Mouse (Mus musculus) left cerebral cortex, postnatal 36 days (tissue): ENCODE measurements around the gene Spata25. TPM values are rescaled to one million over a fixed set of nuclear protein-coding genes. Genes with fewer than 3 reads are reported as not detected.
"Not testable (repeated sequence)": the region's sequence is repeated elsewhere in the genome, so short reads cannot be mapped to it uniquely, and the experiment has no call there.

Source experiments
- DNase-seq, 2 experiments: peaks; one replicate each; pipeline ENCODE4 v3.0.0; 2021 to 2022; ENCODE audit warnings: low spot score in 2 of 2, mixed read lengths in 1 of 2
- intact Hi-C: fragments of 180-260 bp; cut with DNase I; formaldehyde crosslinking; loops from one replicate; pipeline ENCODE4 v1.15.1; 2025
- total RNA-seq, 2 experiments: library from RNA; stranded (reverse); gene quantifications; 2 replicates each; pipeline ENCODE4 v1.2.3; 2021

The Spata25 gene
- total RNA-seq, 2 experiments from 2014 or later, result 1.7 TPM; not detected in 1

DNA sequence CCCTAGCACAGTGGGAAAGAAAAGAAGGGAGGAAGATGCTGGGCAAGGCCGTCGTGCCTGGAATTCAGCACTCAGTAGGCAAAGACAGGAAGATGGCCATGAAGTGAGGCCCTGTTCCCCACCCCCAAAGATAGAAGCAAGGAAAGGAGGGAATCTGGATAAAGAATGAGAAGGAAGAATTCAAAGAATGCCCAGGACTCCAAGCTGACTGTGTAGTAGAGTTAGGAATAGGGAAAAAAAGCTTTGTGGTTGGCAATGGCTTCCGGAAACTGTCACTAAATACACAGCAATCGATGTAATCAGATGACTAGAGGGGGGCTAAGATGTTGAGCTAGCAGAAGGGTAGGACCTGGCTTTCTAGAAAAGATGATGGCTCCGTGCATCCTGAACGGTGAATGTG is 11.1 kb downstream of the Spata25 start:
- intact Hi-C loops, result no loop called here
- no peak for DNase-seq

DNA sequence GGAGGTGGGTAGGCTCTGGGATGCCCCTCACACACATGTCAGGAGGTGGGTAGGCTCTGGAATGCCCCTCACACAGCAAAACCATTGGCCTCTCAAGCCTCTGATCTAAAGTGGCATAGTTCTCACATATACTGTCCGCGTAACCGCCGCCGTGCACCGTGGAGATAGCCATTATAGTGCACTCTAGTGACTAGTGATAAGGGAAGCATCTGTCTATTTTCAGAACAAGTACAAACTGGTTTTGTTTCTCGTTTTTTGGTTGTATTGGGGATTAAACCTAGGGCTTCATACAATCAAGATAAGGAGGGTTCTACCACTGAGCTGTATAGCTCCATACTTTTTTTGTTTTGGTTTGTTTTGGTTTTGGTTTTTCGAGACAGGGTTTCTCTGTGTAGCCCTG is 12.5 kb downstream of the Spata25 start:
- intact Hi-C loops, result no loop called here

DNA sequence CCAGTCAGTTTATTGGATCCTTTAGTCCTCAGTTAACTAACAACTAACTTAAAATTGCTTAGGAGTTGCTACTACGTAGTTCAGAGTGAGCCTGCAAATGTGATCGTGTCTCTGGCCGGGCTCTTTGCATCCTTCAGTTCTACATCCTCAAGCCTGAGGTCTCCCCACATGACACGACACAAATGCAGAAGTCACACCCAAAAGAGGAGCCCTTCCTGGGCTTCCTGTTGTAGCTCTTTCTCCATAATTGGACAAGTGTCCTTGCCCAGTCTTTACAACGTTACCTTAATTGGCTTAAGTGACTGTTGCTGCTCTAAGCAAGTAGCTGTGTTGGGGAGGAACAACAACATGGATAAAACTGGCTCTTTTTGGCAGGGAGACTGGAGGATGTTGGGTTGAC is 13.0 kb downstream of the Spata25 start:
- intact Hi-C loops, result no loop called here

More for the DNA sequence above, 12.5 kb downstream of the Spata25 start:
- no peak for DNase-seq

DNA sequence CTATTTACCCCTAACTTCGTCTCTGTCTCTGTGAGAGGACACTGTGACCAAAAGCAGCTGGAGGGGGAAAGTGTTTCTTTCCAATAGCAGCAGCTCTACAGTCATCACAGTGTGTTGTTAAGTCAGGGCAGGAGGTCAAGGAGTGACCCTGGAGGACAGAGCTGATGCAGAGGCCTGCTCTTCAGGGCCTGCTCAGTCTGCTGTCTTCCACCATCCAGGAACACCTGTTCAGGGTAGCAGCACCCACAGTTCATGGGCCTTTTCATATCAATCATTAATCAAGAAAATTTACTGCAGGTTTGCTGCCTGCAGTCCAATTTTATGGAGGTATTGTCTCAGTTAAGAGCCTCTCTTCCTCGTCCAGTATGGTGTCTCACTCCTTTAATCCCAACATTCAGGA is 14.8 kb downstream of the Spata25 start:
- intact Hi-C loops, result no loop called here
- no peak for DNase-seq

More for the DNA sequence above, 13.0 kb downstream of the Spata25 start:
- no peak for DNase-seq

DNA sequence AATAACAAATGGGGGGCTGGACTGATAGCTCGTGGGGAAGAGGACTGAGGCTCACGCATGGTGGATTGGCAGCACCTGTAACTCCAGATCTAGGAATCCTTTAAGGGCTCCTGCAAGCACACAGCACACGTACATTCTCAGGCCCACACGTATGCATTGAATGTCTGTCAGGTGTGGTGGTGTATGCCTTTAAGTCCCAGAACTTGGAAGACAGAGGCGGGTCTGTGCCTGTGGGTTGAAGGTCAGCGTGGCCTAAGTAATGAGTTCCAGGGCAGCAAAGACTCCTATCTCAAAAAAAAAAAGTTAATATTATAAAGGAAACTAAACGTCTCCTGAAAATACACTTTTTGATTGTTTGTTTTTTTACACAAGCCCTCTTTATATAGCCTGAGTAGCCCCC is 21.7 kb downstream of the Spata25 start:
- intact Hi-C loops, result no loop called here
- no peak for DNase-seq

DNA sequence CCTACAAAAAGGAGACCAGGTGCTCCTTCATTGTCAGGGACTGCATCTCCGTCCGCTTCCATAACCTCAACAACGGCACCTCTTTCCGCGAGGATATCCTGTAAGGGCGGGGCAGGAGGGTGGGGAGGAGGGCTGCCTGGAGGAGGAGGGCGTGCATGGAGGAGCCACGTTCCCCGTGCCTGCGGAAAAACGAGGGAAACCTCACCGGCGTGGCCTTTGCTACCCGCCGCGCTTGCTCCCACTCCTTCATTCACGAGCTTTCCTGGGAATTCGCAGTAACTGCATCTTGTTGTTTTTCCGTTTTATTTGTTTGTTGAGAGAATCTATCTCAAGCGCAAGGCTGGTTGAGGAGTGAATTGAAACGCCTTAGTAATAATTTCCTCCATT is 23.0 kb downstream of the Spata25 start:
- intact Hi-C loops, result loop anchor here (2.0 kb wide), 1 partner anchor 17 kb away; the partner anchor contains the start of gene Zswim1

DNA sequence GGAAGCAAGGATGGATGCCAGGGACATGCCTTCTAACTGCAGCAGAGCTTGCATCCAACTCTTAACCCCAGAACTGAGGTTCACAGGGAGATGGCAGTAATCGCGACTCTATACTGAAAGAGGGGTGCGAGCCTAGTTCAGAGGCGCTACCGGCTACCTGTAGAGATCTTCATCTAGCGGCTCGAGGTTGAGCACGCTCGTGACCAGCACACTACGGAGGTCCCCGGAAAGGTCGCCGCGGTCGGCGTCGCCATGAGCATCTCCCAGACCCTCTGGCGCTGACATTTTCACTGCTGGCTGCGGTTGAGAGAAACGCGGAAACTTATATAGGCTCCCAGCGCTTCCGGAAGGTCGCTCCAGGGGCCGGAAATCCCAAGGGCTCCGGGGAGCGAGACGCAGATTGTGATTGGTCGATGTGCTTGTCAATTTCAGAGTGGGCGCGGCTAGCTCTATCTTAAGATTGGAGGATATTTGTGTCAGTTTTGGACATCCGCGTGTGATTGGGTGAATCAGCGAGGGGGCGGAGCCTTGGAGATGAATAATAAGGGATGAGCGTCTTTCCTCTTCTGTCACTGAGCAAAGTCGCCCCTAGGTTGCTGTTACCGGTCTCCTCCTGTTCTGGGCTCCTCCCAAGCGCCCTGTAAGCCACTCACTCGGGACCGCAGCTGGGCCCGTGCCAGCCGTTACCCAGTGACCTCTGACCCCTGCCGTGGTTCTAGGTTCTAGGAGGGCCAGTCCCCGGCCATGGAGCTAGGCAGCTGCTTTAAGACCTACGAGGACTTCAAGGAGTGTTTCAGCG is 23.6 kb downstream of the Spata25 start, which contains the start of the genes Acot8 and Zswim3:
Gene Acot8, minus strand, starts transcription at position 350 of the 799 bp plus-strand sequence.
Gene Zswim3, plus strand, starts transcription at position 566 of the 799 bp plus-strand sequence.
- intact Hi-C loops, result loop anchor here (2.0 kb wide), 1 partner anchor 18 kb away; the partner anchor contains the start of gene Zswim1
- peak; percentile 96 to 99 for DNase-seq

More for the DNA sequence above, 23.0 kb downstream of the Spata25 start:
- no peak for DNase-seq

DNA sequence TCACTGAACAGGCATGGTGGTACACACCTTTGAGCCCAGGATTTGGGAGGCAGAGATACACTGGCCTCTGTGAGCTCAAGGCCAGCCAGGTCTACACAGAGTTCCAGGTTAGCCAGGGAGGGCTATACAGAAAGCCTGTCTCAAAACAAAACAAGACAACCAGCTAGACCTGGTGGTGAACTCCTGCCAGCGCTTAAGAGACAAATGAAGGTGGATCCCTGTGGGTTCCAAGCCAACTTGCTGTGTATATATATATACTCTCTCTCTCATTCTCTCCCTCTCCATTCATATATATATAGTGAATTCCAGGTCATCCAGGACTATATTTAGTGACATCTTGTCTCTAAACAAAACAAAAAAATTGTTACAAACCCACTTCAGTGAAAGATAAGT is 24.4 kb downstream of the Spata25 start:
- no peak for DNase-seq
- intact Hi-C loops, result loop anchor here (2.0 kb wide), 1 partner anchor 19 kb away; the partner anchor contains the start of gene Zswim1

DNA sequence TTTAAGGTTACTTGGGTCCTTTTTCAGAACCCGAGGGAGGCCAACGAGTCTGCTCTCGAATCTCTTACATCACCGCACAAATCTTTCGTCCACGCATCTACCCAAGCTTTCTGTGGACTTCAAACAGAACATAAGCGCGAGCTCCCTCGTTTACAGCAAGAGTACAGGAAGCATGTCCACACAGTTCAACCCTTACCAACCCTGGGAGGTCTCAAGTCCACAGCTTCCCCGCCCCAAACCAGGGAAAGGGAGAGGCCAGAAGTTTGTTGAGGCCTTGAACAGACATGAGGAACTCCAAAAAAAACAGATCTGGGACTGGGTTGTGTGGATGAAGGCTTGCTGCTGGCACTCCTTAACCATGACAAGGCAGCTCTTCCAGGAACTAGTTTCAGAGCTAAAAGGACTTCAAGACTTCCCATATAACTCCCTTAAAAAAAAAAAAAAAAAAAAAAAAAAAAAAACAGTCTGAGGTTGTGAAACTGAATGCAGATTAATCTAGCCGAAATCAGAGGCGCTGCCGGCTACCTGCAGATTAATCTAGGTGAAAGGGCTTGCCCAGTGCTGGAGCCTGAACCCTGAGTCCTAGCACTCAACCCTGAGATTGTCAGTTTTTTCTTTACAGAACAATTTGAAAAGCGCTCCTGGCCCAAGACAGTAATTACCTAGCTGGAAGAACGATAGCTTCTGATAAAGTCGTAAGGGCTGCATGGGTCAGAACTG is 25.0 kb downstream of the Spata25 start:
- DNase-seq, result no peak
- intact Hi-C loops, result no loop called here

DNA sequence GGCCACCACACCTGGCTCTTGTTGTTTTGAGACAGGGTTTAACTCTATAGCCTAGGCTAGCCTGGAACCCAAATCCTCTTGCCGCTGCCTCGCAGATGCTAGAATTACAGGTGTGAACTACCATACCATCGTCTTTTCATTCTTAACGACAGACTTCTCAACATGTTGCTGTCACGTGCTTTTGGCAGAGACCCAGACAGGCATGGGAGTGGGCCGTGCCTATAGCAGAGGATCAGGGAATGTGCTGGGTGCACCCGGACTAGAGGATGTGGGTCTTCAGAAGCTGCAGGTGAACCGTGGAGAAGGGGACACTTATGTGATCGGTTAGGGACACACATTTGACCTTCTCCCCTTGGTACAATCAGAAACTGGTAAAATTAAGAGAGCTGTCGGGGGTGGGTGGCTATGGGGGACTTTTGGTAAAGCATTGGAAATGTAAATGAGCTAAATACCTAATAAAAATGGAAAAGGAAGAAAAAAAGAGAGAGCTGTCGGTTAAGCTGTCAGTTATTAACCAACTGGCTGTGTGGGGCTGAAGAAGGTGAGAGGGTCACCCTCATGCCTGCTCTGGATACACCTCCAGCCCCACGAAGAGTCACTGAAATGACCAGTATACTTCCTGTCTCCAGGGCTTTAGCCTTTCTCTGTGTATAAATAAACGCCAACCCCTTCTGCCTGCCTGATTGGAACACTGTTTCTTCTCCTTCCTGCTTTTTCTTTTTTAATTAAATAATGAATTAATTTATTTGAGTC is 27.9 kb downstream of the Spata25 start:
- intact Hi-C loops, result no loop called here
- no peak for DNase-seq

DNA sequence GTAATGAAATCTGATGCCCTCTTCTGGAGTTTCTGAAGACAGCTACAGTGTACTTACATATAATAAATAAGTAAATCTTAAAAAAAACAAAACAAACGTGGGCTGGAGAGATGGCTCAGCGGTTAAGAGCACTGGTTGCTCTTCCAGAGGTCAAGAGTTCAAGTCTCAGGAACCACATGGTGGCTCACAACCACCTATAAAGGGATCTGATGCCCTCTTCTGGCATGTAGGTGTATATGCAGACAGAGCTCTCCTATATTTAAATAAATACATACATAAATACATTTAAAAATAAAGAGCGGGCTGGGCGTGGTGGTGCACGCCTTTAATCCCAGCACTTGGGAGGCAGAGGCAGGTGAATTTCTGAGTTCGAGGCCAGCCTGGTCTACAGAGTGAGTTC is 29.8 kb downstream of the Spata25 start:
- intact Hi-C loops, DNase-seq: not testable (repeated sequence)

DNA sequence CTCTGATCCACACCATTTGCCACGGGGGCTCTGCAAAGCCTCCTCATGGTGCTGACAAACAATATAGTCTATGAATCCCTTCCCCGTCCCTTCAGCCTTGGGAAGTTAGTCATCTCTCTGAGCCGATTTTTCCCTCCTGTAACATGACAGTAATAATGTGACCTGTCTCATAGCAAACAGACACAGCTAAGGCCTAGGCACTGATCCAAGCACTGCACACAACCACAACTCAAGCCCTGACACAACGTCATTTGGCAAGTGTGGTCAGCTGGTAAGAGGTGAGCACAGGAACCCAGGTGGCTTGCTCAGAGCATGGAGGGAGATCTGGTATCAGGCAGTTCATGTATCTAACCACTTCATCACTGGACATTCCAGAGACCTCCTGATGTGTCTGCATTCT is 32.5 kb downstream of the Spata25 start:
- no peak for DNase-seq
- intact Hi-C loops, result no loop called here

DNA sequence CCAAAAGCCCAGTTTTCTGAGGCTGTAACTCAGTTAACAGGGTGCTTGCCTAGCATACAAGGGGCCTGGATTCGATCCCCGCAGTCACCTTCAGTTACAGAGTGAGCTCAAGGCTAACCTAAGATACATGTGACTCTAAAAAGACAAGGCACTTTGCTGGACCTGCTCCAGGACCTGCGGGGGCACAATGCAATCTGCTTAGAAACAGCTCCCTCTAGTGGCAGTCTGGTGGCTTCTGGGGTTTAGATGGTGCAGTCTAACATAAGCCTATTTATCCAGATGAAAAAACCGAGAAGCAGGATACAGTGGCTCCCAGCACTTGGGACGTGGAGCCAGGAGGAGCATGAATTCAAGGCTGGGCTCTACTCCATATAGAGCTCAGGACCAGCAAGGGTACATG is 34.0 kb downstream of the Spata25 start:
- peak; percentile 76 to 82 for DNase-seq
- intact Hi-C loops, result no loop called here

DNA sequence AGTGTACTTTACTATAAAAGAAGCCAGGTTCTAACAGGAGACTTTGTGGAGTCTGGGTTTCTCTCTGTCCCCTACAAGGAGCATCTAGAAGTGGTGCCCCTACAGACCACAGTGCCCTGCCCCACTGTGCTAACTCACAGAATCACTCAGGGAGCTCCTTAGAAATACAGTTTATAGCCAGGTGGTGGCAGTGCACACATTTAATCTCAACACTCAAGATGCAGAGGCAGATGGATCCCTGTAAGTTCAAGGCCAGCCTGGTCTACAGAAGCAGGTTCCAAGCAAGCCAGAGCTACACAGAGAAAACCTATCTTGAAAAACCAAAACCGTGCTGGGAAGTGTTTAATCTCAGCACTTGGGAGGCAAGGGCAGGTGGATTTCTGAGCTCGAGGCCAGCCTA is 34.6 kb downstream of the Spata25 start:
- intact Hi-C loops, result no loop called here
- no peak for DNase-seq

DNA sequence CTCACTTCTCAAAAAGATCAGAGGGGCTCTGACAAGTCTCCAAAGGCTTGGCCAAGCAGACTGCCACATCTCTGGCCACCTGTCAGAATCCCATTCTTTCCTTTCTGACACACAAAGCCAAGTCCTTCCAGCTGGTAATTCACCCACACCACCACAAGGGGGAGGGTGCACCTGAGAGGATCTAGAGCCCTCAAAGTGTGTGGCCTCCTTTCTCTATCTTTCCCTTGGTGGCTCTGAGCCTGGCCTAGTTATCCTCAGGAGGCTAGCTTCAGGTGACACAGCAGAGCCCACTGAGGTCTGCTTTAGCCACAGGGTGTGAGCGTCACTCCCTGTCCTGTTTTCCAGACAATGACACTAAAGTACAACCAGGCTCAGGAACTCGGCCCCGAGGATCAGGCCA is 35.1 kb downstream of the Spata25 start:
- peak in 1 of 2 experiments; percentile 26 for DNase-seq
- intact Hi-C loops, result no loop called here

DNA sequence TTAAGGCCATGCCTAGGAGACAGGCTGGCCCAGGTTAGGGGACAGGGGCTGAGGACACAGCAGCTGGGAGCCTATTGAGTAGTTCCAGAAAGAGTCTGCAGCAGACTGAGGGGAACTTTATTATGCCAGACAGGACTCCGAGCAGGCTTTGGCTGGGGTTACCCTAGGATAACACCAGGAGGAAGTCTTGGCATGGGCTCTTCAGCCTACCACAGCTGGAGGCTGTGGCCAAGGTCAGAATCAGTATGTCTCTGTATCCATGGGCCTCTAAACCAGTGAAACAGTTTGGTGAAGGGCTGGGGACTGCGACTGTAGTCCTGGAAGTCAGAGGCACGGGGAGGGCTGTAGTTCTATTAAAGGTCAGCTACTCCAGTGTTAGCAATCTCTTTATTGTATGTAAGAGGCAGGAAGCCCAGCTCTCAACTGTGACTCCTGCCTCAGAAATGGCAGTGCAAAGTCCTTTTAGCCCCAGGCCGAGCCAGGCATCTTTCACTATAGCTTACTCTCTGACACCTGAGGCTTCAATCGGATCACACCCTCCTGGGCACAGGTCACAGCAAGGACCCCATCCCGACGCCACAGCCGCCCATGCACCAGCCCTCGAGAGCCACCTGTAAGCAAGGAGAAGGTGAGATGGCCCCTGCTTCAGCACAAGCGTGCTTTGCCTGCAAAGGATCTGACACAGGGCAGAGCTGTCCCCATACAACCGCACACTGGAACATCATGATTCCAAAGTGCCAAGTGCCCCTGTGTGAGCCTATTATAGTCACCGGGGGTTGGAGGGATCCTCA is 35.7 kb downstream of the Spata25 start:
- DNase-seq, result no peak
- intact Hi-C loops, result no loop called here

DNA sequence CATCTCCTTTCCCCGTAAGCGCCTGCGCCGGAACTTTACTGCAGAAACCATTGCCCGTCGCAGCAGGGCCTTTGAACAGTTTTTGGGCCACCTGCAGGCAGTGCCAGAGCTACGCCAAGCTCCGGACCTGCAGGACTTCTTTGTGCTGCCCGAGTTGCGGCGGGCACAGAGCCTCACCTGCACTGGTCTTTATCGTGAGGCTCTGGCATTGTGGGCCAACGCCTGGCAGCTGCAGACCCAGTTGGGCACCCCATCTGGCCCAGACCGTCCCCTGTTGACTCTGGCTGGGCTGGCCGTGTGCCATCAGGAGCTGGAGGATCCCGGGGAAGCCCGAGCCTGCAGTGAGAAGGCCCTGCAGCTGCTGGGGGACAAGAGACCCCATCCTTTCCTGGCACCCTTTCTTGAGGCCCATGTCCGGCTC is 36.5 kb downstream of the Spata25 start:
- intact Hi-C loops, result no loop called here
- DNase-seq, result no peak

DNA sequence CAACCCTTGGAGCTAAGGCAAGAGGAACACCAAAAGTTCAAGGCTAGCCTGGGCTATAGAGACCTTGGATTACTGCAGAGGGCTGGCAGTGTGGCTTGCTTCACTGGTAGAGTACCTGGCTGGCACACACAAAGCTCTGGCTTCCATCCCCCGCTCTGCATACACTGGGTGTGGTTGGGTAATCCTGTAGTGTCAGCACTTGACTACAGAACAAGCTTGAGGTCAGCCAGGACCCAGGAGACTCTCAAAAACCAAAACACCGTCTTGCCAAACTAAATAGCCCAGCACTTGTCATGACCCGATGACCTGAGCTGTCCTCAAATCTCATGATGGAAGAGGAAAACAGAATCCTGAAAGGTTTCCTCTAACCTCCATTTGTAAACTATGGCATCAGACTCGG is 37.9 kb downstream of the Spata25 start:
- DNase-seq, result no peak
- intact Hi-C loops, result no loop called here

DNA sequence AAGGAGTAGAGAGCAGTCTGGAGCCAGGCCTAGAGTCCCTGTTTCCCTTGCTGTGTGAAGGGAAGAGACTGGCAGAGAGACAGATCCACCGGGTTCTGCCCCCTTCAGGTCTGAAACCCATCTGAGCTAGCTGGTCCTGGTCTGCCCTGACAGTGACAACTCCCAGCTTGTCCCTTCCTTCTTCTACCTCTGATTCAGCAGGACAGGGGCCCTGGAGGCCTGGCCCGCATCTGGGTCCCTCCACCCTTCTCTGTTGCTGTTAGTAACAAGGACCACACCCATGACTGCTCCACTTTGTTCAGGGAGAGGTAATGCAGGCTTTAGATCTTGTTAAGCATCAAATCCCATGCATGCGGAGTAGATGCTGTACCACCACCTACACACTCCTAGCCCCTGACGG is 39.9 kb downstream of the Spata25 start:
- intact Hi-C loops, result no loop called here

More for the DNA sequence above, 39.9 kb downstream of the Spata25 start:
- no peak for DNase-seq
